Mouse (Mus musculus): ENCODE measurements around the gene Rlim.

GRCm38 (mm10) chrX:103990392-103990791 is 9.3 kb upstream of the Rlim start:
- TF ChIP-seq CTCF (IDR thresholded peaks at IDR 0.05; ENCODE audit: control insufficient read depth, insufficient read depth, insufficient replicate concordance, low read depth, low read length), result no peak
- TF ChIP-seq POLR2A (IDR thresholded peaks at IDR 0.05; ENCODE audit: control insufficient read depth, low read depth, low read length), result no peak

Measured in testis, adult 2 months (tissue).